Mouse (Mus musculus): ENCODE measurements around the gene Tmem82.

Gene Tmem82

DNA sequence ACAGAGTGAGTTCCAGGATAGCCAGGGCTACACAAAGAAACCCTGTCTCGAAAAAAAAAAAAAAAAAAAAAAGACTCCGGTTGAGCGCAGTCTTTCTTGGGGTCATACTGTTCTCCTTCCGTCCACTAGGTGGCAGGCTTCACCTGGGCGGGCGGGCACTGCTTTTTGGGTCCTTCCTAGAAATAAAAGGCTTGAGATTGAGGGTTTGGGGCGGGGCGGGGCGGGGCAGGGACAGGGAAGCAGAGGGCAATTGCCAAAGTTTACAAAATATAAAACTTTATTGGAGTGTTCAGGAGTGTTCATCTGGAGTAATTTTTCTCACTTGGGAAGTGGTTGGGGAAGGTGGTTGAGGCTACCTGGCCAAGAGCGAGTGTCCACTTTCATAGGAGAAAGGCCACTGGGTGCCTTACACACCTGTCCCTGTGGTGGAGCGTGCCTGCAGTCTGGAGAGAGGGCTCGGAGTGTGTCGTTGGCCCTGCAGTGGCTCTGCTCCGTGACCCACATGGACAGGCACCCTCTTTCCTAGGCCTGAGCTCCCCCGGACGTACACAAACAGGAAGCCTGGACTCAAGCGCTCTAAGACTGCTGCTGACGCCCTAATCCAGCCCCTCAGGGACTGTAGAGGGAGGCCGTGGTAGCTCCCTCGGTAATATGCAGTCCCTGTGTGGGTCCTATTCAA is at the start of gene Tmem82:
Tmem82 (minus strand) TSS at position 69 of the 679 bp plus-strand sequence.
- peak; percentile 69 to 74 for DNase-seq

- no peak for DNase-seq
Observed at GRCm38 (mm10) chr4:141664799-141665198, 46.4 kb upstream of the Tmem82 start, which contains the start of gene Plekhm2. Gene Plekhm2, minus strand, starts transcription at chr4:141664899.

DNA sequence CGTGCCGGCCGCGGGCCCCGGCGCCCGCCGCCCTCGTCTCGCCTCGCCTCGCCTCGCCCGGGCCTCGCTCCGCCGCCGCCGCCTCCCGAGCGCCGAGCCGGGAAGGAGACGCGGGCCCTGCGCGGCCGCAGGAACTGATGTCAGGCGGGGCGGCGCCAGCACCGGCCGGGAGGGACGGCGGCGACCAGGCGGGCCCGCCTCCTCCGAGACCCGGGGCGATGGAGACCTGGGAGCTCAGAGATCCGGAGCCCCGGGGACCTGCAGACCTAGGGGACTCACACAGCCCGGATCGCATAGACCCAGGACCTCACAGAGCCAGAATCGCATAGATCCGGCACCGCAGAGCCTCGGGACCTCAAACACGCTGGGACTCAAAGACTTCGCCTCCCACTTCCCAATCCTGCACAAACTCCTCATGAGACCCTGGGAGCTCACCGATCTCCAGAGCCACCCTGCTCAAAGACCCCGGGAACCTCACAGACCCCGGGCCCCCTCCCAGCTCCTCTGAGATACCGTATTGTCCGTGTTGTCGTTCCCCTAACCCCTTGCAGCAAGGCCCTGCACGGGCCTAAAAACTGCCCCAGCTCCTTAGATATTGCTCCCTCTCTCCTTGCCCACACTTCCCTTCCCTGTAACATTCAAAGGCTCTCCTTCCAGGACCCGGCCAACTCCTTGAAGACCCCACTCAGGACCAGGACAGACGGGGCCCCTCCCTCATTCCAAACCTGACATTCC is 45.7 kb upstream of the Tmem82 start:
- peak; percentile 77 to 82 for DNase-seq

- peak in 1 of 2 experiments; percentile 26 for DNase-seq
Observed at GRCm38 (mm10) chr4:141663122-141663931, 44.9 kb upstream of the Tmem82 start.

DNA sequence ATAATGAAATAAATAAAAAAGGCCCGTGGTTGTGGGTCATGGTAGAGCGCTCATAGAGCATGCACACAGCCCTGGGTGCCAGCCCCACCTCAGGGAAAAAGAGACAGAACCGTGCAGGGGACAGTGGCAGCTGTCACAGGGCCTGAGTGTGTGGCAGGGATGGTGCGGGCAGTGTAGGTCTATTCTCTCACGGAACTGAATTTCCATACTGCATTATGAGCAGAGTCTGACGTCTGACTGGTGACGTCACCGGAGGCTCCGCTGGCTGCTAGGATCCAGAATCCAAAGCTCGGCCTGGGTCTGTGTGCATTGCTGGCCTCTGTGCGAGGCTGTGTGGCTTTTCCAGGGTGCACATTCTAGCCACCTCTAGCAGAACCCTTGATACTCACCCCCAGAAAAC is 42.5 kb upstream of the Tmem82 start:
- DNase-seq = no peak

DNA sequence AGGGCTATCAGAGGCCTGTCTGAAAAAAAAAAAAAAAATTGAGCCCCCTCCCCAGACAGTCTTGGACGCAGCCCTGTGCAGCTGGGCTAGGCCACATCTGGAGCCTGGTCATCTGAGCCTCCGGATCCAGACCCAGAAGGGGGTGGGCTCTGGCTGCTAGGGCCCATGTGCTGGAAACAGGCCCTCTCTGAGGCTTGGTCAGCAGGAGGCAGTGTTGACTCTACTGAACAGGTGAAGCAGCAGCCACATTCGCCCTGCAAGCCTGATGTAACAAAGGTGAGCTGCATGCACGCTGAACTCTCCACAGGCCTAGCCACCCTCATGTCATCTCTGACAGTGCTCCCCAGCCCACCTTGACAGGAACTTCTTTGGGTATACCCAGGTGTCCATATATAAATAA is 41.3 kb upstream of the Tmem82 start:
- no peak for DNase-seq

DNA sequence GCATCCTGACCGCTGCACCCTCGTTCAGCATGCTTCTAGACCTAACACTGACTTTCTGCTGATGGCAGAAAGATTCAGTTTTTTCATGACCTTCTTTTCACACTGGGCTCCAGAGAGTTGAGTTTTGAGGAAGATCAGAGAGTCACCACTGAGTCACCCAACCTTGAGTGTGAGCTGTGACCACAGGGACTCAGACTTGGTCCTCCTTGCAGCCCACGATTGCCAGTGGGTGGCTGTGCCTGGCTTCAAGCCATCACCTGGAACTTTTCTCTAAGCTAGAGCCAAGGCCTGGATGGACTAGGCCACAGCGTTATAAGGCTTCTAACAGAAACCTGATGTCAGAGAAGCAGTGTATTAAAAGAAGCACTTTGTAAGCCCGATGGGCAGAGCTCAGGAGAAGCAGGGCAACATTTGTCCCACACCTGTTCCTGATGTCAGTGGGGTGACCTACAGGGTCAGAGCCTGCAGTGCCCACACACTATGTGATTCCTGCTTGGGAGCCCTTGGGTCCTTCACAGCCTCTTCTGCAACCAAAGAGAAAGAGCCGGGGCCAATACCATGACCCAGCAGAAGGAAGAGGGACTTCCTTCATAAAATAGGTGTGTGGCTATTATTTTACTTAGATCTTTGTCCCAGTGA is 40.5 kb upstream of the Tmem82 start:
- no peak for DNase-seq

DNA sequence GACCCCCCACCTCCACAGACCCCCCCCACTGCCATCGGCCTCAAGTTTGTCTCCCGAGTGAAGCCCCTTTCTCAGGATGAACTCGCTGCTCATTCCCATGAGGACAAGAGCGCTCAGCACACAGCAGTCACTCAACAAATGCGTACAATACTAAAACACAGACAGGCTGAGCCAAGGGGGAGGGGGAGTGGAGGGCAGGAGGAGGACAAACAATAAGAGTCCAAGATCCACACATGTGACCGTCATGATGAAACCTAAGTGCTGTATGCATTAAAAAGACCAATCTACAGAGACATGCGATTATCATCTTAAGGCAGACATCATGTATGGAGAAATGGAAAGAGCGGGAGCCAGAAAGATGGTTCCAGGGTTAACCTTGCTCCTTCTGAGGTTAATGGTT is 38.5 kb upstream of the Tmem82 start:
- DNase-seq = no peak

- peak; percentile 66 to 77 for DNase-seq
Observed at GRCm38 (mm10) chr4:141655908-141656608, 37.6 kb upstream of the Tmem82 start.

DNA sequence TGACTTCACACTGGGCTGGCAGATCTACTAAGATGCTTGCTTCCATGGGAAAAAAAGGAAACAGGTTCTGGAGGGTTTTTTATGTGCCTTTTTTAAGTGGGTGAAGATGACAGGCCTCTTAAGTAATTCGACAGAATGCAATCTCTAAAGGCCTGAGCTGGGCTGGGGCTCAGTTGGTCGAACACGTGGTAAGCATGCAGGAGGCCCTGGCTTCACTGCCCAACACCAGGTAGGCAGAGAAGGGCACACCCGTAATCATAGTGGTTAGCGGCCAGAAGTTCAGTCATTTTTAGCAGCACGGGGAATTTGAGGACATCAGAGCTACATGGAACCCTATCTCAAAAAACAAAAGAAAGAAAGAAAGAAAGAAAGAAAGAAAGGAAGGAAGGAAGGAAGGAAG is 36.1 kb upstream of the Tmem82 start:
- DNase-seq = no peak

DNA sequence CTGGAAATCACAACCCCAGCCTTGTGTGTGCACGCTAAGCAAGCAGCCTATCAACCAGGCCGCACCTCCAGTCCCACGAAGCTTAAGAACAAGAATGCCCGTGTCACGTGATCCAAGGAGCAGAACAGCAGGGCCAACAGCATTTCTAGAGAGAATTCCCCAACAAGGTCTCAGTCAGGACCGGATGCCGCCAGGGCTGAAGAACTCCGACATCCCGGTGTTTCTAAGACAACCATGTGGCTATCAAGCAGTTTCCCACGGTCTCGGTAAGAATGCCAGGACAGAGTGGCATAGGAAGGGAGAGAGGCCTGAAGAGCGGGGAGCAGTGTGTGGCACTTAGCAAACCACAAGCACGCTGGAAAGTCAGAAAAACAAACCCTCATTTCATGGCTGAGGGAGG is 35.4 kb upstream of the Tmem82 start:
- peak; percentile 58 to 68 for DNase-seq

GRCm38 (mm10) chr4:141653044-141653443 is 34.6 kb upstream of the Tmem82 start:
- no peak for DNase-seq

DNA sequence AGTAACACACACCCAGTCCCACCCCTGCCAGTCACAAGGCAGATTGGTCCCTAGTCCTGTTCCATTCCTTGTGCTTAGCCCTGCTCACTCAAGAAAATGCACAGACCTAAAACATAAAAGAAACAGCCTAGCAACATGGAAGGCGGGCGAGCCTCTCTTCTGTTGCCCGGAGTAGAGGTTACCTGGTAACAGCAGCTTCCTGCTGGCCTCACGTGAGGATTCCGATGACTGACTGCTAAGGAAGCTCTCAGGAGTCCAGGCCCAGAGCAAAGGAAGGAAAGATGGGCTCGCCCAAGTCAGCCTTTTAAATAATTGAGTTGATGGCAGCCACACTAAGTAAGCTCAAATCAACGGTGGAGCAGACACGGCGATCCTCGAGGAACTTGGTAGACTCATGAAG is 33.5 kb upstream of the Tmem82 start:
- DNase-seq = no peak

DNA sequence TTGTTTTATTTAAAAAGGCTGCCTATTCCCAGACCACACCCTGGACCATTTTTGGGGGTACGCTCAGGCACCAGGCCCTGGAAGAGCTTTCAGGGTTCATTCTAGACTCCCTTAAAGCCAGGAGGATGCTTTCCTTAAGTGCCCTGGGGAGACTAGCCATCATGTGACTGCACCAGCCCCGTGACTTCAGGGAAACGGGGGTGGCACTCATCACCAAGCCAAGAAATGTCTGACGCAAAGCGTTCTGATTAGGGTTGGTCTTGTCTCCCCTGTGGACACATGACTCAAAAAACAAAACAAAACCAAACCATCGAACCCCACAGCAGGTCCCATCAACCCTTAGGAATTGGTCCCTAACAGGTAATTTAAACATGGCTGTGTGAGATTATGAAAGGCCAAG is 32.9 kb upstream of the Tmem82 start:
- DNase-seq = no peak

GRCm38 (mm10) chr4:141649244-141649643 is 30.8 kb upstream of the Tmem82 start:
- DNase-seq = no peak

DNA sequence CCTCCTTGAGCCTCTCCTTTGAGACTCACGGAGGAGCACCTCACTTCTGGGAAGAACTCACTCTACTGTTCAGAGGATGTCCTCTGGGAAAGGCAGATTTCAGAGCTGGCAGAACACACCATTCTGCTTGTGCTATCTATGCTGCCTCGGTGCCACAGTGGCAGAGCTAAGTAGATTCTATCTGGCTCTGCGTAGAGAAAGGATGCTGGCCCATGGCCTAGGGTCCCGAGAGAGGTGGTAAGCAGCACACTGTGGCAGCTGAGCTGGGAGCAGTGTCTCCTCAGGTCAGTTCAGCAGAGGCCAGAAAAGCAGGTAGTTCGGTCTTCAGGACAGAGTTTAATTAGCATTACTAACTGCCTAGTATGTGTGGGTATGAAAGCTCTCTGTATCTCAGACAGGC is 29.8 kb upstream of the Tmem82 start:
- DNase-seq = no peak

DNA sequence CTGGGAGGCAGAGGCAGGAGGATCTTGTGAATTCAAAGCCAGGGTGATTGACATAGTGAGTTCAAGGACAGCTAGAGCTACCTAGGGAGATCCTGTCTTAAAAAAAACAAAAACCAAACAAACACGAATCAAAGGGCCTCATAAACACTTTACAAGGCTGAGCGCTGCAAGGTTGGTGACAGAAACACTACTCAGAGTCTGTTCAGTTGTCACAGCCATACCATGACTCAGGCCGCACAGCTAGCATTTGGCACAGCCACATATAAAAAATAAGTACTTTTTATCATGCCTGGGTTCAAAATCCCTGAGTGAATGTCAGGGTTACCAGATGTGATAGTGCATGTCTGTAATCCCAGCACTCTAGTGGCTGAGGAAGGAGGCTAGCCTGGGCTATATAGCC is 28.8 kb upstream of the Tmem82 start:
- no peak for DNase-seq

GRCm38 (mm10) chr4:141645988-141646387 is 27.6 kb upstream of the Tmem82 start:
- no peak for DNase-seq

GRCm38 (mm10) chr4:141643118-141643855 is 24.9 kb upstream of the Tmem82 start:
- DNase-seq = peak; percentile 63 to 66

GRCm38 (mm10) chr4:141641961-141642811 is 23.8 kb upstream of the Tmem82 start:
- no peak for DNase-seq

GRCm38 (mm10) chr4:141641353-141641771 is 22.9 kb upstream of the Tmem82 start:
- no peak for DNase-seq
